In genomic region chr11:81780596-81780995, GRCm38 (mm10) we compare ENCODE assay signal across 13 mouse cellular contexts.
DNase-seq lines count a peak whose midpoint lies in the region; ATAC-seq and TF ChIP-seq lines count a peak whose summit lies in the region.
"Had no signal": no experiment of that assay in that cellular context is flagged by ENCODE, and none has a peak within 500 bp of the region (broad histone marks: within the 10 kb centered on the region; RNA-seq: fewer than 3 reads in every experiment).

No protein-coding gene starts in this region.

- no peaks in the 10 kb centered on the region for H3K36me3 ChIP-seq in midbrain, postnatal 0 days (ENCODE audit: insufficient read depth, low read length)
- no peaks in the 10 kb centered on the region for H3K36me3 ChIP-seq in midbrain, embryonic 11.5 days (ENCODE audit: control insufficient read depth, insufficient read depth, low read length)
- H3K36me3 ChIP-seq: kidney, embryonic 15.5 days; neural tube, embryonic 12.5 days had no signal

- H3K27ac ChIP-seq in midbrain, postnatal 0 days (ENCODE audit: low read depth, low read length) = no peak overlapping the region
- no peak overlapping the region for H3K27ac ChIP-seq in midbrain, embryonic 11.5 days (ENCODE audit: low read depth, low read length)
- H3K27ac ChIP-seq: kidney, embryonic 15.5 days; neural tube, embryonic 12.5 days had no signal

- DNase-seq in adrenal gland, postnatal 14 days = peak; percentile 10
- no peak for DNase-seq in adrenal gland, adult 2 months
- DNase-seq in midbrain, postnatal 0 days (ENCODE audit: low spot score) = peak; percentile 39
- no peak for DNase-seq in midbrain, embryonic 11.5 days (ENCODE audit: low spot score, missing footprints)
- peak; percentile 76 to 82 for DNase-seq in heart, adult 9 months (ENCODE audit: low spot score in 2 of 2)
- no peak for DNase-seq in thymus, postnatal 4 days
- DNase-seq in thymus, postnatal 36 days = no peak
- DNase-seq: thymus, adult 18-20 months had no signal

- TF ChIP-seq CTCF in midbrain, postnatal 0 days (IDR thresholded peaks at IDR 0.05) = no peak

- no peak overlapping the region for H3K4me3 ChIP-seq in midbrain, postnatal 0 days (ENCODE audit: low read depth, low read length)
- H3K4me3 ChIP-seq in midbrain, embryonic 11.5 days (ENCODE audit: low read depth, low read length) = no peak overlapping the region
- H3K4me3 ChIP-seq: kidney, embryonic 15.5 days; megakaryocyte, embryonic 14.5 days; neural tube, embryonic 12.5 days had no signal

- H3K27me3 ChIP-seq in midbrain, postnatal 0 days (ENCODE audit: insufficient read depth, low read length) = no peaks in the 10 kb centered on the region
- H3K27me3 ChIP-seq in midbrain, embryonic 11.5 days (ENCODE audit: control insufficient read depth, insufficient read depth, low read length) = no peaks in the 10 kb centered on the region
- H3K27me3 ChIP-seq: kidney, embryonic 15.5 days had no signal

- ATAC-seq in midbrain, postnatal 0 days (ENCODE audit: low FRiP score) = no peak
- ATAC-seq in midbrain, embryonic 11.5 days (ENCODE audit: low FRiP score) = no peak
- ATAC-seq in megakaryocyte, adult 5-6 weeks (ENCODE audit: poor library complexity, severe bottlenecking) = no peak
- ATAC-seq: forebrain, postnatal 0 days had no signal

- H3K9ac ChIP-seq in midbrain, postnatal 0 days (replicated peaks; ENCODE audit: low read length, poor library complexity, severe bottlenecking) = no peak overlapping the region
- no peak overlapping the region for H3K9ac ChIP-seq in midbrain, embryonic 11.5 days (ENCODE audit: low read length)
- H3K9ac ChIP-seq: forebrain, postnatal 0 days; kidney, embryonic 15.5 days; neural tube, embryonic 12.5 days had no signal

- no peaks in the 10 kb centered on the region for H3K9me3 ChIP-seq in midbrain, postnatal 0 days (ENCODE audit: low read length)
- no peaks in the 10 kb centered on the region for H3K9me3 ChIP-seq in midbrain, embryonic 11.5 days (ENCODE audit: control insufficient read depth, low read length)
- H3K9me3 ChIP-seq: kidney, embryonic 15.5 days; megakaryocyte, embryonic 14.5 days; neural tube, embryonic 12.5 days had no signal

- WGBS in midbrain, postnatal 0 days = 85% methylated on average over 2 of the region's 2 CpGs
- WGBS in midbrain, embryonic 11.5 days = 89% methylated on average over 2 of the region's 2 CpGs

- no peak overlapping the region for H3K4me2 ChIP-seq in midbrain, postnatal 0 days (ENCODE audit: low read depth, low read length, poor library complexity, severe bottlenecking)
- H3K4me2 ChIP-seq in midbrain, embryonic 11.5 days = no peak overlapping the region
- H3K4me2 ChIP-seq: kidney, embryonic 15.5 days; neural tube, embryonic 12.5 days had no signal

- no peaks in the 10 kb centered on the region for H3K4me1 ChIP-seq in midbrain, postnatal 0 days (ENCODE audit: insufficient read depth, low read length)
- H3K4me1 ChIP-seq in midbrain, embryonic 11.5 days (ENCODE audit: control insufficient read depth, insufficient read depth, low read length) = no peaks in the 10 kb centered on the region
- H3K4me1 ChIP-seq: neural tube, embryonic 12.5 days had no signal

Comparison
In these comparisons a context has a peak if more than half of its experiments do, and no peak if none do; other contexts are left out.
1. DNase-seq: peak in adrenal gland, postnatal 14 days (single experiment), midbrain, postnatal 0 days (single experiment) and heart, adult 9 months (2 of 2); none in adrenal gland, adult 2 months (single experiment), midbrain, embryonic 11.5 days (single experiment), thymus, postnatal 4 days (single experiment) and thymus, postnatal 36 days (0 of 2).